Mouse (Mus musculus) cerebellum, postnatal 14 days (tissue): ENCODE measurements around the gene Rasgef1c.

Experiments
- DNase-seq, 2 experiments: peaks; one replicate each; pipeline ENCODE4 v3.0.0; 2021; ENCODE audit warnings: mixed read lengths in 2 of 2

Rasgef1c gene

GRCm38 (mm10) chr11:49901659-49902458, at the start of gene Rasgef1c:
Rasgef1c (plus strand) TSS chr11:49901835.
- peak; percentile 95 to 96 for DNase-seq

GRCm38 (mm10) chr11:49855144-49855543, 46.5 kb upstream of the Rasgef1c start:
- DNase-seq = no peak

- DNase-seq = no peak
These were observed 40.5 kb upstream of the Rasgef1c start for GRCm38 (mm10) chr11:49861139-49861538.

- DNase-seq = no peak
These were observed 37.7 kb upstream of the Rasgef1c start for GRCm38 (mm10) chr11:49863926-49864325.

DNA sequence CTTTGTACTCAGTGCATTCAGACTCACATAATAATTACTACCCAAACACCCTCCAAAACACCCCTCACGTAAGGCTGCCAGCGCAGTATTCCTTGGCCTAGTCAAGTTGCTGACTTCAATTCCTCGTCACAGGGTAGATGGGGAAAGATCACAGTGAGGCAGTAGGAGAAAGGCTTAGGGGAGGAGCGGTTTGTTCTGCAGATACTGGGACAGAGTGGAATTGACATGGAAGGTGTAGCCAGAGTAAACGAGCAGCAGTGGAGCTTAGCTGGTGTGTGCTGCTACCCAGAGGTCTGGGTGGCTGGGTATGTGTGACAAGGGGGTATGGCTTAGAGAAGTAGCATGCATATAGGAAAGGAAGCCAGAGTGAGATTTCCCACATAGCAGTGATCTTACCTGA, 34.3 kb upstream of the Rasgef1c start:
- DNase-seq = no peak

GRCm38 (mm10) chr11:49869762-49870161, 31.9 kb upstream of the Rasgef1c start:
- peak; percentile 72 to 79 for DNase-seq

GRCm38 (mm10) chr11:49871914-49872313, 29.7 kb upstream of the Rasgef1c start:
- peak; percentile 81 to 82 for DNase-seq

DNA sequence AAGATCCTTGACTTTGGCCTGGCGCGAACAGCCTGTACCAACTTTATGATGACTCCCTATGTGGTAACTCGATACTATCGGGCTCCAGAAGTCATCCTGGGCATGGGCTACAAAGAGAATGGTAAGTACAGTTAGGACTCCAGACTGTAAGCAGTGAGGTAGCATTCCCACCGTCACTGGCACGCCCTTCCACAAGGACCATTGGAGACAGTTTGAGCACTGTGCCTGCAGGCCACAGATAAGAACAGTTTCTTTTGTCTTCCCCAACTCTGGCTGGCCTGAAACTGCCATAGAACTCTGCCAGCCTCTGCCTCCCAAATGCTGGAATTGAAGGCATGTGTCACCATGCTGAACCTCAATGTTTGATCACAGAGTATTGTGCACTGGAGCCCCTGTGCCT, 28.9 kb upstream of the Rasgef1c start:
- DNase-seq = no peak

DNA sequence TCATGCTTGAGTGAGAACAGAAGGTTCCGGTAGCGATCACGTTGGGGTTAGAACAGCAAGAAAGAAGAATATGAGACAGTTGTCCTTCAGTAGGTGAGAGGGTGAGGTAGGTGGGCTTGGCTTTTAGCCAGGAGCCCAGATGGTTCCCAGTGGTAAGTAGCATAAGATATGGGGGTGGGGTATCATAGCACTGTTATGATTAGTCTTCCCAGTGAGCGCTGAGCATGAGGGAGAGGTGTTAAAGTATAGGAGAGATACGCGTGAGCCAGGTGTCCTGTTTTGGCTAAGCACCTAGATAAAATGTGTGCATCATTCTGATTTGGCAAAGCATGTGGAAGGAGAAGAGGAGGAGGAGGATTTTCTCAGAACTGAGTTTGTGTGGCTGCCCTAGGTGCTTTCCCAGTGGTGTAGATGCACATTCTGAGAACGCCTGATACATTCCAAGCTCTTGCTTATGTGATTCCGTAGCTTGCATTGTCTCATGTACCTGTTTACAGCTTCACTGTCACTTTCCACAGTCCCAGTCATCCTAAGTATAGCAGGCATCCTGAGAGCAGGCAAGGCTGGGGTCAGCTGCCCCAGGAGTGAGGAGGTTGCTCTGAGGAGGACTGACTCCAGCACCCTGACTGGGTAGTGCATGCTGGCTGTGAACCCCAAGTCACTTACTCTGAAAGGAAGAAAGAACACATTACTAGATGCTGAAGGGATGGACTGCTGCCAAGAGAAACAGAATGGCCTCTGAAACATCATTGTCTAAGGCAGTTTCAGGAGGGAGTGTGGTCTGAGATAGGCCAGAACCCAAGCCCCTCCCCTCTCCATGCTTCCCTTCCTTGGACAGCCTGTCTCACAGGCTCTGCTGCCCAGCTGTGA, 24.5 kb upstream of the Rasgef1c start:
- peak; percentile 84 to 87 for DNase-seq

- DNase-seq = no peak
These were observed 21.5 kb upstream of the Rasgef1c start for GRCm38 (mm10) chr11:49879950-49880642.

GRCm38 (mm10) chr11:49883394-49883793, 18.2 kb upstream of the Rasgef1c start:
- DNase-seq = no peak

GRCm38 (mm10) chr11:49888469-49888868, 13.2 kb upstream of the Rasgef1c start:
- no peak for DNase-seq

GRCm38 (mm10) chr11:49891993-49892392, 9.6 kb upstream of the Rasgef1c start:
- DNase-seq = no peak

DNA sequence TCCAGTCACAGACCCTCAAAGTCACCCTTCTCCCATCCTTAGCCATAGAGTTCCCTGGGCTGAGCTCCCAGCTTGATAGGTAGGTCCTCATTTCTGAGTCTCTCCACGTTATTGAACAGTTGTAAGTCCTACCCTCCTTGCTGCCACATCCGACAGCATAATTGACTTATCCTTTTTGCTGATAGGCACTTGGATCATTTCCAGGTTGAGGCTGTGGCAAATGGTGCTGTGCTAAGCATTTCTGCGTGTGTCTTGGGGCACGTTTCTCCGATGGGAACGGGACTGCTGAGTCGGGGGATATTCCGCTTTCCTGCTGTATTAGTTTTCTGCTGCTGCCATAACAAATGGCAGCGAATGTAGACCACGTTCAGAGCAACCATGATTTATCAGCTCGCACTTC, 7.8 kb upstream of the Rasgef1c start:
- DNase-seq = no peak

GRCm38 (mm10) chr11:49895966-49896590, 5.6 kb upstream of the Rasgef1c start:
- DNase-seq = peak; percentile 44 to 45

DNA sequence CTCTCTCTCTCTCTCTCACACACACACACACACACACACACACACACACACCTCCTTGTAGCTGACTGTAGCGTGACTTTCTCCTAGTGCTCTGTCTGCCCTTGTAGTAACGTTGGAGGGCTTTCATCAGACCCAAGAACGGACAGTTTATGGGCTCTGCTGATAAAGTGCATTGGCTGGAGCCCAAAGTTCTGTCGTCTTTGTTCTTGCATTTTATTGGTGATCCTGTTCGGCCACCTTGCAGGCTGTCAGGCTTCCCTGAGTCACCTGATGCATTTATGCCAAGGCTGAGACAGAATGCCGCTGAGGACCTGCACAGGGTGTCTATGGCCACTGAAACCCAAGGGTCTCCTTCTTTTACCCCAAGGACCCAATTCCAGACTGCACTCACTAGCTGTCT, 1.6 kb upstream of the Rasgef1c start:
- no peak for DNase-seq

DNA sequence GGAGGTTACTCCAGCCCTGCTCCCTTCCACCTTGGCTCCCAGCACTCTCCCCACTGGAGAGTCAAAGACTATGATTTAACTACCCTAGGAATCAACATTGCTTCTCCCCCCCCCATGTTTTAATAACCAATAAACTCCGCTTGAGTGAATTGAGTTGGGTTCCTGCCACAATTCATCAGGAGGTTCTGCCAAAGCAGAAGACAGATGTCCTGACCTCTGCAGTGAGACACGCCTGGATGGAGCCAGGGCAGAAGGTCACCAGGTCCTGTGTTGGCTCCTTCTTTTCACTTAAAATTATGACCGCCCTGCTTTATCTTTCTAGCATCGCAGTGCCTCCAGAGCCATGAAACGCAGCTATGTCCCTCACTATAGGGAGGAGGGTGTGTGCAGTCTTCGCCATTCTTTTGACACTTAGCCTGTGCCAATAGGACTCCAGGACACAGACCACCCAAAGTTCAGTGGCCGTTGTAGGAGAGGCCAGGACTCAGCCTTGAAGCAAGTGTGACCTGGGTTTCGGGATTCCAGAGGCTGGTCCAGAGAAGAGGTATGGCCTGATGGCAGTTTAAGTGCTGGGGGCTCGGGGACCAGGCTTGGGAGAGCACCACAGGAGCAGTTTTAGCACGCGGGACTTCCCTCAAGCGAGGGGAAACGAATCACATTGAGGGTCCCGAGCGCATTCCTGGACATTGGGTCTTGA, 525 bp upstream of the Rasgef1c start:
- no peak for DNase-seq

DNA sequence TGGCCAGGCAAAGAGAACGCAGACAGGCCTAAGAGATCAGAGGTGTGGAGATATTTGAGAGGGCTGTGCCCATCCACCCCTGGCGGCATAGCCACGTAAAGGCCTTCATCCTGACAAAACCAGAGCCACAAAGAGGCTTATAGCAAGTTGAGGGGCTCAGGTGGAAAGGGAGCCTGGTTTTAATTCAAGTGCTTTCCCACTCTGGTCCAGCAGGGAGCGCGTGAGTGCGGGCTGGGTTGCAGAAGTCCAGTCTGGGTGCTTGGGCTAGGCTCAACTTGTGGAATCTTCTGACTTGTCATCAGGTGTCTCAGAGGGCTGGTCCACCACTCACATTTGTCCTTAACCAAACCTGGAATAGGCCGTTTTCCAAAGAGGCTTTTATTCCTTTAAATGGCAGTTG, 1.7 kb downstream of the Rasgef1c start:
- DNase-seq = peak; percentile 91 to 94

- DNase-seq = no peak
These were observed 17.0 kb downstream of the Rasgef1c start for GRCm38 (mm10) chr11:49918521-49919180.

DNA sequence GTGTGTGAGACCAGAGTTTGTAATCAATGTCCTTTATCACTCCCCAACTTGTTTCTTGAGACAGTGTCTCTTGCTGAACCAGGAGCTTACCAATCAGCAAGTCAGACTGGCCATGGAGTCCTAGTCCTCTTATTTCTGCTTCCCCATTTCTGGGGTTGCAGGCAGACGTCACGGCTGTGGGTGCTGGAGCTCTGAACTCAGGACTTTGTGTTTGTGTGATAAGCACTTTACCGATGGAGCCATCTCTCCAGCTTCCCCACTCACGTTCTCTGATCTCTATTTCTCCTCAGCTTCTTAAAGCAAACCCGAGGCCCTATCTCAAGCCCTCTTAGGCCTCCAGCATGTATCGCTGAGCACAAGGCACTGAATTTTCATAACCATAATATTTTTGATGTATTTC, 17.7 kb downstream of the Rasgef1c start:
- no peak for DNase-seq

DNA sequence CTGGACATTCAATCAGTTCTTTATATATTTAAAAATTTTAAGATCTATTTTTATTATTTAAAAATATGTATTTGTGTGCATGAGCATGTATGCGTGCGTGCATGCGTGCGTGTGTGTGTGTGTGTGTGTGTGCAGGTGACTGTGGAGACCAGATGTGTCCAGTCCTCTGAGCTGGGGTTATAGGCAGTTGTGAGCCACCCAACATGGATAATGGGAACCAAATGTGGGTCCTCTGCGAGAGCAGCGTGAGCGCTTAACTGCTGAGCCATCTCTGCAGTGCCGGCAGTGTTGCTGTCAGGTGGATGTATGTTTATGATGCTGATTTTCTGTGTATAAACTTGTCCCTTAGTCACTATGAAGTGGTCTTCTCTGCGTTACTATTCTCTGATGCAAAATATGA, 21.9 kb downstream of the Rasgef1c start:
- DNase-seq = no peak

GRCm38 (mm10) chr11:49926183-49926582, 24.5 kb downstream of the Rasgef1c start:
- DNase-seq = no peak
